ENCODE assay signal across 29 mouse cellular contexts in the genomic region with DNA sequence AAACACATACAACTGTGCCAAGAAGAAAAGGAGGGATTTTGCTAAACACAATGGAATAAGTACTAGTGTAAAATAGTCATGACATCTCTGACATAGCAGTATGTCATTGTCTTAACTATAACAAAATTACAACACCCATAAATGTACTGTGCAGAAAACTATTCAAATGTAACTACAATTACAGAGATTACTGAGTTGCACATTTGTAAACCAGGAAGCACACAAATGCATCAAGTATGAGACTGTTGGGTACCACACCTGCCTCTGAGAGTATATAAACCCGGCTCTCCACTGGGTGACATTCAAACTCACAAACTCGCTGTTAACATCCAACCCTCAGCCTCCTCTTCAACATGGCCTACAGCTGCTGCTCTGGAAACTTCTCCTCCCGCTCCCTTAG. TPM values are rescaled to one million over a fixed set of nuclear protein-coding genes. Genes with fewer than 3 reads are reported as not detected.
"Had no signal": no experiment of that assay in that cellular context is flagged by ENCODE, and none has a peak within 500 bp of the region (broad histone marks: within the 10 kb centered on the region; RNA-seq: fewer than 3 reads in every experiment).

TSS of gene 2310034C09Rik (plus strand) at position 301 of the 400 bp plus-strand sequence.

RNA-seq across cellular contexts. Expression of gene 2310034C09Rik, which starts in this region (rescaled TPM):
- polyA plus RNA-seq: limb, embryonic 10.5 days; limb, embryonic 11.5 days; limb, embryonic 12.5 days; limb, embryonic 13.5 days; limb, embryonic 14.5 days; liver, adult 2 months; liver, embryonic 11.5 days; liver, embryonic 12.5 days; liver, embryonic 13.5 days; liver, embryonic 14.5 days; liver, embryonic 15.5 days; liver, postnatal 0 days; lung, adult 2 months; lung, embryonic 14.5 days; lung, embryonic 15.5 days; lung, embryonic 16.5 days; lung, postnatal 0 days; macrophage; midbrain, embryonic 10.5 days; midbrain, embryonic 11.5 days; midbrain, embryonic 12.5 days; midbrain, embryonic 13.5 days; midbrain, embryonic 14.5 days; midbrain, embryonic 15.5 days; midbrain, embryonic 16.5 days; midbrain, postnatal 0 days; myocyte; neural tube, embryonic 11.5 days; neural tube, embryonic 12.5 days had no signal
